Mouse (Mus musculus): ENCODE measurements around the gene Hormad2. TPM values are rescaled to one million over a fixed set of nuclear protein-coding genes. Genes with fewer than 3 reads are reported as not detected.

Hormad2 gene
- polyA plus RNA-seq, 1 experiment from 2014 or later = not detected

- H3K4me3 ChIP-seq = no peak overlapping the region
- no peak overlapping the region for H3K9ac ChIP-seq
- H3K4me2 ChIP-seq = no peak overlapping the region
- no peaks in the 10 kb centered on the region for H3K27me3 ChIP-seq (replicated peaks)
- H3K9me3 ChIP-seq = no peaks in the 10 kb centered on the region
- H3K4me1 ChIP-seq = 0 out of 2 replicates have a peak, but pooled peaks cover 5% of the 10 kb centered on the region
- H3K27ac ChIP-seq = no peak overlapping the region
- ATAC-seq (replicated peaks) = no peak
- WGBS = 98% methylated on average over 1 of the region's 1 CpGs
- no peaks in the 10 kb centered on the region for H3K36me3 ChIP-seq (replicated peaks)
Observed at GRCm38 (mm10) chr11:4467436-4467835, 26.5 kb upstream of the Hormad2 start.

GRCm38 (mm10) chr11:4466191-4466590 is 25.3 kb upstream of the Hormad2 start:
- Histone ChIP-seq H3K4me2 (no peak overlapping the region), H3K4me1 (no peaks in the 10 kb centered on the region), H3K9me3 (no peaks in the 10 kb centered on the region), H3K9ac (no peak overlapping the region), H3K27ac (no peak overlapping the region), H3K36me3 (replicated peaks) (no peaks in the 10 kb centered on the region), H3K4me3 (no peak overlapping the region), H3K27me3 (replicated peaks) (no peaks in the 10 kb centered on the region)
- whole genome bisulfite sequencing = 65% methylated on average over 4 of the region's 4 CpGs
- ATAC-seq (replicated peaks) = no peak

GRCm38 (mm10) chr11:4464616-4465015 is 23.7 kb upstream of the Hormad2 start:
- H3K4me1 ChIP-seq = no peaks in the 10 kb centered on the region
- no peak for ATAC-seq (replicated peaks)
- WGBS = 90% methylated on average over 4 of the region's 4 CpGs
- H3K36me3 ChIP-seq (replicated peaks) = no peaks in the 10 kb centered on the region
- no peaks in the 10 kb centered on the region for H3K9me3 ChIP-seq
- no peaks in the 10 kb centered on the region for H3K27me3 ChIP-seq (replicated peaks)
- no peak overlapping the region for H3K4me3 ChIP-seq
- no peak overlapping the region for H3K4me2 ChIP-seq
- no peak overlapping the region for H3K9ac ChIP-seq
- H3K27ac ChIP-seq = no peak overlapping the region

GRCm38 (mm10) chr11:4464186-4464585 is 23.3 kb upstream of the Hormad2 start:
- WGBS = 94% methylated on average over 1 of the region's 1 CpGs
- H3K27me3 ChIP-seq (replicated peaks) = no peaks in the 10 kb centered on the region
- no peak for ATAC-seq (replicated peaks)

GRCm38 (mm10) chr11:4462868-4463267 is 22.0 kb upstream of the Hormad2 start:
- Histone ChIP-seq H3K27me3 (replicated peaks) (no peaks in the 10 kb centered on the region), H3K36me3 (replicated peaks) (no peaks in the 10 kb centered on the region), H3K27ac (no peak overlapping the region), H3K9ac (no peak overlapping the region), H3K4me3 (no peak overlapping the region), H3K4me2 (no peak overlapping the region), H3K4me1 (no peaks in the 10 kb centered on the region), H3K9me3 (no peaks in the 10 kb centered on the region)
- ATAC-seq (replicated peaks) = no peak
- WGBS = 46% methylated on average over 2 of the region's 2 CpGs

More at GRCm38 (mm10) chr11:4464186-4464585, 23.3 kb upstream of the Hormad2 start:
- Histone ChIP-seq H3K4me3 (no peak overlapping the region), H3K4me1 (no peaks in the 10 kb centered on the region), H3K9me3 (no peaks in the 10 kb centered on the region), H3K36me3 (replicated peaks) (no peaks in the 10 kb centered on the region), H3K9ac (no peak overlapping the region), H3K4me2 (no peak overlapping the region), H3K27ac (no peak overlapping the region)

- no peak overlapping the region for H3K27ac ChIP-seq
- H3K27me3 ChIP-seq (replicated peaks) = no peaks in the 10 kb centered on the region
- 31% methylated on average over 12 of the region's 12 CpGs for WGBS
- H3K4me2 ChIP-seq = no peak overlapping the region
- no peak for ATAC-seq (replicated peaks)
- H3K9ac ChIP-seq = no peak overlapping the region
- H3K4me3 ChIP-seq = no peak overlapping the region
- H3K36me3 ChIP-seq (replicated peaks) = no peaks in the 10 kb centered on the region
- no peaks in the 10 kb centered on the region for H3K4me1 ChIP-seq
- no peaks in the 10 kb centered on the region for H3K9me3 ChIP-seq
Observed at GRCm38 (mm10) chr11:4461154-4461553, 20.2 kb upstream of the Hormad2 start.

- H3K27ac ChIP-seq = no peak overlapping the region
- H3K9me3 ChIP-seq = no peaks in the 10 kb centered on the region
- no peaks in the 10 kb centered on the region for H3K4me1 ChIP-seq
- H3K9ac ChIP-seq = no peak overlapping the region
- H3K27me3 ChIP-seq (replicated peaks) = no peaks in the 10 kb centered on the region
- WGBS = 68% methylated on average over 5 of the region's 5 CpGs
- H3K4me2 ChIP-seq = no peak overlapping the region
- no peak for ATAC-seq (replicated peaks)
- H3K36me3 ChIP-seq (replicated peaks) = no peaks in the 10 kb centered on the region
- no peak overlapping the region for H3K4me3 ChIP-seq
Observed at GRCm38 (mm10) chr11:4460615-4461014, 19.7 kb upstream of the Hormad2 start.

- no peak overlapping the region for H3K9ac ChIP-seq
- 73% methylated on average over 8 of the region's 8 CpGs for WGBS
- H3K4me2 ChIP-seq = peak overlapping the region; percentile 10; the same call in 1 of the 2 replicates
- no peaks in the 10 kb centered on the region for H3K4me1 ChIP-seq
- H3K27me3 ChIP-seq (replicated peaks) = no peaks in the 10 kb centered on the region
- no peak overlapping the region for H3K27ac ChIP-seq
- no peaks in the 10 kb centered on the region for H3K36me3 ChIP-seq (replicated peaks)
- H3K9me3 ChIP-seq = no peaks in the 10 kb centered on the region
- H3K4me3 ChIP-seq = no peak overlapping the region
- no peak for ATAC-seq (replicated peaks)
Observed at GRCm38 (mm10) chr11:4454895-4455535, 14.1 kb upstream of the Hormad2 start.

GRCm38 (mm10) chr11:4452467-4453184 is 11.7 kb upstream of the Hormad2 start:
- Histone ChIP-seq H3K9ac (no peak overlapping the region), H3K4me1 (no peaks in the 10 kb centered on the region), H3K4me2 (no peak overlapping the region), H3K9me3 (no peaks in the 10 kb centered on the region), H3K36me3 (replicated peaks) (no peaks in the 10 kb centered on the region), H3K27me3 (replicated peaks) (no peaks in the 10 kb centered on the region), H3K27ac (no peak overlapping the region), H3K4me3 (no peak overlapping the region)
- no peak for ATAC-seq (replicated peaks)
- 83% methylated on average over 12 of the region's 12 CpGs for WGBS

- Histone ChIP-seq H3K4me2 (no peak overlapping the region), H3K4me3 (no peak overlapping the region), H3K27ac (no peak overlapping the region), H3K9ac (no peak overlapping the region), H3K27me3 (replicated peaks) (no peaks in the 10 kb centered on the region), H3K36me3 (replicated peaks) (no peaks in the 10 kb centered on the region), H3K4me1 (no peaks in the 10 kb centered on the region), H3K9me3 (no peaks in the 10 kb centered on the region)
- WGBS = 22% methylated on average over 9 of the region's 9 CpGs
- 0 out of 2 replicates have a peak, but pooled peaks have one; percentile 30 for ATAC-seq (replicated peaks)
Observed at GRCm38 (mm10) chr11:4451116-4451515, 10.2 kb upstream of the Hormad2 start.

GRCm38 (mm10) chr11:4446195-4446868 is 5.4 kb upstream of the Hormad2 start:
- H3K4me2 ChIP-seq = no peak overlapping the region
- H3K27me3 ChIP-seq (replicated peaks) = no peaks in the 10 kb centered on the region
- no peaks in the 10 kb centered on the region for H3K4me1 ChIP-seq
- H3K9ac ChIP-seq = no peak overlapping the region
- no peak for ATAC-seq (replicated peaks)
- no peak overlapping the region for H3K4me3 ChIP-seq
- H3K27ac ChIP-seq = no peak overlapping the region
- no peaks in the 10 kb centered on the region for H3K9me3 ChIP-seq
- WGBS = 93% methylated on average over 9 of the region's 9 CpGs
- no peaks in the 10 kb centered on the region for H3K36me3 ChIP-seq (replicated peaks)

- Histone ChIP-seq H3K27ac (no peak overlapping the region), H3K4me2 (no peak overlapping the region), H3K27me3 (replicated peaks) (no peaks in the 10 kb centered on the region), H3K36me3 (replicated peaks) (no peaks in the 10 kb centered on the region), H3K4me3 (no peak overlapping the region), H3K4me1 (no peaks in the 10 kb centered on the region), H3K9ac (no peak overlapping the region), H3K9me3 (no peaks in the 10 kb centered on the region)
- WGBS = 43% methylated on average over 1 of the region's 1 CpGs
- ATAC-seq (replicated peaks) = no peak
Observed at GRCm38 (mm10) chr11:4442280-4442679, 1.4 kb upstream of the Hormad2 start.
